Mouse (Mus musculus) adrenal gland, adult 18-20 months (tissue): ENCODE measurements at regions not wholly inside any gene's neighbourhood (a gene's known extent, or its start where the extent isn't known, plus 50 kb on each side); places are given as distances from the start of the nearest gene placed in this dataset.

ENCODE experiments used
- DNase-seq, 2 experiments: peaks; one replicate each; pipeline ENCODE4 v3.0.0; 2021 to 2022; ENCODE audit warnings: low spot score in 2 of 2

DNA sequence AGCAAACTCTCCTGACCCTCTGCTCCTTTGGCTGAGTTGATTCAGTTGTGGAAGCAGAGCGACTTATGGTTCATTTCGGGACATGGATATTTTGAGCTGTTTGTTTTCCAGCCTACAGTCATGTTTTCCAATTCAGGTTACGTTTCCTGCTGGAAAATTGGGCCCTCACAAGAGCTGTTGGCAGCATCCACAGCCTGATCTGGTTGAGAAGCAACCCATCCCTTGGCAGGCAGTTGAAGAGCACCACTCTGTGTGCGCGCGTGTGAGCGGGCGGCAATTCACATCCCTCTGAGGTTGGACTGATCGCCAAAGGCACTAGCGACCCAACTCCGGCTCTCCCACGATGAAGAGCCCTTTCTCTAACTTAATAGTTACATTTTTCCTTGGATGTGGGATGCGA is 457.1 kb downstream of the Tmem38b start:
- no peak for DNase-seq

GRCm38 (mm10) chr4:54313804-54314203 is 488.0 kb downstream of the Tmem38b start:
- no peak for DNase-seq

DNA sequence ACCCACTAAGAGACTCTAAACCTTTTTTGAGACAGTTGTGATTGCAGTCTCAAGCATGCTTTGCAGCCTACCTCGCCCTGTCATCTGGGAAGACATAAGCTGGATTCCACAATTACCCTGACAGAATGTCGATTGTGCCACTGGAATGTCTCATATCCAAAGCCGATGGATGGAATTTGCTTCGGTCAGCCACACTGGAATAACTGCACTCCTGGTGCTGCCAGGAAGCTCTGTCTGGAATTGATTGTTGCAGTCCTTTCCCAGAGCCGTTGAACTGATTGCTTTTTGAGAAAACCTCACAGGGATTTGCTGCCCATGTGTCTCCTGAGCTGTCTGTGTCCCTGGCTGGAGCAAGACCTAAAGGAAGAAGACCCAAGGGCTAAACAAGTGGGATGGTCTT is 499.0 kb downstream of the Tmem38b start:
- DNase-seq: no peak

DNA sequence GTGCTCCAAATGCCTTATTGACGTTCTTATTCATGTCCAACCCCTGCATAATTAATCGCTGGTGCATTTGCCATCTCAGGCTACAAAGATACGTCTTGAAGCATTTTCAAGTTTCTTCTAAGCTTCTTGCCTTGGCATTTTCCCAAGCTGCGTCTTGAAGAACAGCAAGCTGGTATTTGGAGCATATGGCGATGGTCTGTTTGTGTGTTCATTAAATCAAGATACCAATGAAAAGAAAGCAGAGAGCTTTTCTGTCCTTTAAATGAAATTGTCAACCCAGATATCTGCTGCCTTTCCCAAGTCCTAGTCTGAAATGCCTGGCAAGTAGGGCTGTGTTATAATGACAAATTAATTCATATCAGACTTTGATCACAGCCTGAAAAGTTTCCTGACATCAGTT is 502.4 kb downstream of the Tmem38b start:
- no peak for DNase-seq

DNA sequence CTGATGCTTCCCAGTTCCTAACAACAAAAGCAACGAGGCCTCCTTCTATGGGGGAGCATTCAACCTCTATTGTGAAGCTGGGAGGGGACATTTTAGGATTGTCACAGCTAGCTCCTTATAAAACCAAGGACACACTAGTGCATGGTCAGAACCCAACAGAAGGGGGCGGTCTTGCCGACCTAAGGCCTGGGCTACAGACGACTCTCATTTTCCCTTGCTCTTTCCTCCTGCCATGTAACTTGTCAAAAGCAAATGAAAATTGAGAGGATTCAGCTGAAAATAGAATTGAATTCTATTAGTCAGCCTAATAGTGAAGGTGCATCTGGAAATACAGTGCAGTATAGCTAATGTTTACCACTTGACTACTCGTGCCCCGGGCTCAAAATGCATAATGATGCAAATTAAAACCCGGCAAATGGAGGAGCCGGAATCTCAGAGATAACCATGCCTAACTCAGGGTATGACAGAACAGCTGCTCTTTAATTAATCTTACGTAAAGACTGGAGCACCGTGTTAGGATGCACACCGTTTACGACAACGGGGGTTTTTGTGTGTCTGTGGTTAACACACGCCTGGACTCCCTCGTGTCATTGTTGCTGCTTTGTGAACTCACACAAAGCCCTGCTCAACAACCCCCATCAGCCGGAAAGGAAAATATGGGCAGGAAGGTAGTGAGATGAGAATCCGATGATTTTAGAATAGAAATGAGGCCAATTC is 503.0 kb downstream of the Tmem38b start:
- no peak for DNase-seq

DNA sequence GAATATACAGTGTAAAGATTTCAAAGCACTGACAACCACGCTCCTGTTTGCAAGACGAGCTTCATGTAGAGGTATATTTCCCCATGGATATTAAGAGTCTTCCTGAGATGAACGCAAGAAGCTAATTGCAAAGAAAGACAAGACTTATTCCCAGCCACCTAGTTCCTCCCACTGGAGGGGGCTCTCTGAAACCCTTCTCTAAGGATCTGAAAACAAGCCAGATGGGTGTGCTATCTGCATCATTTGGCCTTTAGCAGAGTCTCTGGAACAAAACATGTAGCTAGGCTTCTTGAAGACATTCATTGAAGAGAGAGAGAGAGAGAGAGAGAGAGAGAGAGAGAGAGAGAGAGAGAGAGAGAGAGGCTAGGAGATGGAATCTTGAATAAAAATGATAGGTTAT is 504.8 kb downstream of the Tmem38b start:
- DNase-seq: no peak

DNA sequence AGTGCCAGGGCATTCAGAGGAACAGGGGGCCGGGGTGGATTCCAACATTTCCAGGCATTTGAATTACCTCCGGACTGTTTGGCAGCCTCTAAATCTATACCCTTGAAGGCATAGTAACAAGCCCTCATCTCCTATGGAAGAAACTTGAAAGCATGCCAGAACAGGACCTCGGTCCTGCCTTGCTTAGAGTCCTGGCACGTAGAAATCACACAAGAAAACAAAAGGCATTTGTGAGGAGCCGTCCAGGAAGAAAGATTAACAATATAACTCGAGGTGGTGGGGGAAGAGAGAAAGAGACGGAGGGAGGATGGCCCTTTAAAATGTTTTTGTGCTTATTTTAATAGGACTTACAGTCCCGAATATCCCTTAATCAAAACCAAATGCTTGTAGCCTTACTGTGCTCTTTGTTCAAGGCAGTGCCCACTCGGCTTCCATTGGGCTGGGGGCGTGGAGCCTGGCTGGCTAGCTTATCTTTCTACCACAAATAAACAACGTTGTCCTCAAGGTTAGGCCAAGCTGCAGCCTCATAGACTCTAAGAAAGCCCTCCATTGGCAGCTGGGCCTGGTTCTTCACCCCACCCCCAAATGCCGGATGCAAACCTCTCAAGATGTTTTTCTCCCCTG is 505.9 kb downstream of the Tmem38b start:
- no peak for DNase-seq

GRCm38 (mm10) chr4:54332261-54332660 is 506.4 kb downstream of the Tmem38b start:
- no peak for DNase-seq

GRCm38 (mm10) chr4:54338556-54338955 is 512.7 kb downstream of the Tmem38b start:
- DNase-seq: no peak

GRCm38 (mm10) chr4:54340106-54340505 is 514.3 kb downstream of the Tmem38b start:
- no peak for DNase-seq

- DNase-seq: no peak
Observed at GRCm38 (mm10) chr4:54353657-54354390, 528.0 kb downstream of the Tmem38b start.

GRCm38 (mm10) chr4:54354391-54354726 is 528.5 kb downstream of the Tmem38b start:
- no peak for DNase-seq

- DNase-seq: peak in 1 of 2 experiments; percentile 36
Observed at GRCm38 (mm10) chr4:54355381-54356040, 529.7 kb downstream of the Tmem38b start.

- DNase-seq: no peak
Observed at GRCm38 (mm10) chr4:54356041-54356427, 530.2 kb downstream of the Tmem38b start.

GRCm38 (mm10) chr4:54370909-54371308 is 545.1 kb downstream of the Tmem38b start:
- no peak for DNase-seq

- DNase-seq: no peak
Observed at GRCm38 (mm10) chr4:54371418-54371957, 545.6 kb downstream of the Tmem38b start.

DNA sequence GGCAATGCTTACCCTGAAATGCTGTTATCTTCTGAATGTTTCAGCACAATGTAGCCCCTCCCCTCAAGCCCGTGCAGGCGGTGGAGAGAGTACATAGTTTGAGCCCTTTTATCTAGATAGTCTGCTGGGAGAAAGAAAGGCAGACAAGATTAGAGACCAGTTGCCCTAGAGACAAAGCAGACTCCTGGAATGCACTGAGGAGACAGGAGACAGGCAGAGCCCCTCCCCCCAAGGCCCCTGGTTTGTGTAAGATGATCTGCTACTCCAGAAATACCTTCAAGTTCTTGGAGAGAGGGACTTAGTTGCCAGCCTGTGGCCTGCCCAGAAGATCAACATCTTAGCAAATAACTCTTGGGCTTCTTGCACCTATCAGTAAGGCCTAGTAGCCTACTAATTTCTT is 547.8 kb downstream of the Tmem38b start:
- no peak for DNase-seq

- DNase-seq: no peak
Observed at GRCm38 (mm10) chr4:54374457-54374856, 548.6 kb downstream of the Tmem38b start.

DNA sequence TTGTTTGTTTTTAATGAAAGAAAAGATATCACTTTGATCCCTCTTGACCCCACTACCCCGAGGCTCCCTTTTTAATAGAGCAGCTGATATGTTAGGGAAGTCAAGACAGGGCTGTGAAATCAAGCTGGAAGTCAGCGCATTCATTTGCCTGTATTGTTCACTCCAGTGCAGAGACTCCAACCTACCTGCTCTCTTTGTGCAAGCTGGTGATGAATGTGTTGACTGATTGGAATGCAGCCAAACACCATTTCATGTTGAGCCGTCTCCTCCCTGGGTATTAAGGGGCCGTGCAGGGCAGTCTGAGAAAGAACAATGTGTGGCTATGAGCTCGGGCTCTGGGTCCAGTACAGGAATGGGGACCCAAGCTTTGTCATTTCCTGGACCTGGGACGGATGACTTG is 557.4 kb upstream of the Zfp462 start:
- DNase-seq: no peak

- DNase-seq: no peak
Observed at GRCm38 (mm10) chr4:54391536-54392208, 553.2 kb upstream of the Zfp462 start.

GRCm38 (mm10) chr4:54406151-54406550 is 538.7 kb upstream of the Zfp462 start:
- DNase-seq: no peak
